Mouse (Mus musculus): Measurements from ENCODE around the gene Fam216a. TPM values are rescaled to one million over a fixed set of nuclear protein-coding genes. Genes with fewer than 3 reads are reported as not detected.

Gene Fam216a
- polyA plus RNA-seq, 1 experiment from 2014 or later, result 99.6 TPM

- no peak overlapping the region for H3K4me2 ChIP-seq (ENCODE audit: low read depth, severe bottlenecking)
- H3K4me3 ChIP-seq (ENCODE audit: low read depth, low read length), result no peak overlapping the region
- H3K36me3 ChIP-seq (ENCODE audit: control insufficient read depth, insufficient read depth, low read length), result peaks cover 25% of the 10 kb centered on the region
- ATAC-seq (ENCODE audit: insufficient number of reproducible peaks, low FRiP score, low TSS enrichment, low read depth) (no peak), DNase-seq (ENCODE audit: low spot score) (no peak)
- H3K9ac ChIP-seq (ENCODE audit: low read length), result no peak overlapping the region
- H3K27ac ChIP-seq (replicated peaks; ENCODE audit: low read depth, low read length), result no peak overlapping the region
- H3K9me3 ChIP-seq (ENCODE audit: control insufficient read depth, low read length), result no peaks in the 10 kb centered on the region
- no peaks in the 10 kb centered on the region for H3K4me1 ChIP-seq (ENCODE audit: control insufficient read depth, insufficient read depth, low read length)
- H3K27me3 ChIP-seq (ENCODE audit: control insufficient read depth, insufficient read depth, low read length), result no peaks in the 10 kb centered on the region
- WGBS, result 96% methylated on average over 4 of the region's 4 CpGs
Measured at GRCm38 (mm10) chr5:122377101-122377833, 5.1 kb upstream of the Fam216a start.

DNA sequence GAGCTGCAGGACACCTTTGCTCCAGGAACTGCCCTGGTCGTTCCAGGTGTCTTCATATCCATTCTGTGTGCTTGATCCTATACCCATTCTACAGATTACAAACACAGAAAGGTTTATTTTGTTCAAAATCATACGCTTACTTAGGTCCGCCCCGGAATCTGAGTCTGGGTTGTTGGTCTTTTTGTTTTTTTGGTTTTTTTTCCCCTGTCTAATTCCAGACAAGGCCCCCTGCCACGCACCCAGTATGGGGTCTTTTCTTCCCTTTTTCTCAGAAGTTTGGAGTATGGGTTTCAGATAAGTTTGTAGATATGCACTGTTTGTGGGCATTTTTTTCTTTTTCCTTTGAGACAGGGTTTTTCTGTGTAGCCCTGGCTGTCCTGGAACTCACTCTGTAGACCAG is 714 bp upstream of the Fam216a start:
- peak overlapping the region; percentile 58 for H3K9ac ChIP-seq (ENCODE audit: low read length)
- ATAC-seq (ENCODE audit: insufficient number of reproducible peaks, low FRiP score, low TSS enrichment, low read depth), result no peak

DNA sequence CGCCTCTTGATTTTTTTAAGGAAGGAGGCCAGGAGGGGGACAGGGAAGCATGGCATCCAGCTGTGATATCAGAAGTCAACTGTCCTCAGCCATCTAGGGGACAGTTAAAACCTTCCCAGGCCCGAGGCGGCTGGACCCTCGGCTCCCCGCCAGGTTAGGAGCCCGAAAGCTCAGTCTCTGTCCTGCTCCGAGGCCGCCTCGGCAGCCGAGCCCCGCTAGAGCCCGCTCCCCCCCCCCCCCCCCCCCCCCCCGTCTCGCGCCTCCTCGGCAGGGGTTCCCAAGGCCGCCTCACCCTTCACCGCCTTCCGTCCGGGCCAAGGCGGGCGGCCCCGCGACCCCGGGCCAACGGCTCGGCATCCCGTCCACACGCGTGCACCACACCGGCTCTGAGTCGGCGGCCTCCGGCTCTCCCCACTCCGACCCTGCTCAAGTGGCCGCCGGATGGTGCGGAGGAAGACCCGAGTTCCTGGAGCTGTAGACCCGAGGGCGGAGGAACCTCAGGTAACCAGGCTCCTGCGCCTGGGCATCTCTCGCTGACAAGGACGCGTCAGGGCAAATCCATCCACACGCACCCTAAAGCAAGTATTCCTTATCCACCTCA is 473 bp downstream of the Fam216a start, which contains the start of gene Gpn3:
Gpn3 (plus strand) TSS at position 286 of the 601 bp plus-strand sequence.
- no peak for DNase-seq (ENCODE audit: low spot score)

More for the DNA sequence above, 714 bp upstream of the Fam216a start:
- Histone ChIP-seq H3K4me3 (ENCODE audit: low read depth, low read length) (peak overlapping the region; percentile 64), H3K27me3 (ENCODE audit: control insufficient read depth, insufficient read depth, low read length) (no peaks in the 10 kb centered on the region), H3K27ac (replicated peaks; ENCODE audit: low read depth, low read length) (no peak overlapping the region), H3K4me2 (ENCODE audit: low read depth, severe bottlenecking) (peak overlapping the region; percentile 30), H3K9me3 (ENCODE audit: control insufficient read depth, low read length) (no peaks in the 10 kb centered on the region), H3K36me3 (ENCODE audit: control insufficient read depth, insufficient read depth, low read length) (peaks cover 7% of the 10 kb centered on the region; the same call in 1 of the 2 replicates), H3K4me1 (ENCODE audit: control insufficient read depth, insufficient read depth, low read length) (no peaks in the 10 kb centered on the region)
- WGBS, result 8% methylated on average over 5 of the region's 5 CpGs
- no peak for DNase-seq (ENCODE audit: low spot score)

DNA sequence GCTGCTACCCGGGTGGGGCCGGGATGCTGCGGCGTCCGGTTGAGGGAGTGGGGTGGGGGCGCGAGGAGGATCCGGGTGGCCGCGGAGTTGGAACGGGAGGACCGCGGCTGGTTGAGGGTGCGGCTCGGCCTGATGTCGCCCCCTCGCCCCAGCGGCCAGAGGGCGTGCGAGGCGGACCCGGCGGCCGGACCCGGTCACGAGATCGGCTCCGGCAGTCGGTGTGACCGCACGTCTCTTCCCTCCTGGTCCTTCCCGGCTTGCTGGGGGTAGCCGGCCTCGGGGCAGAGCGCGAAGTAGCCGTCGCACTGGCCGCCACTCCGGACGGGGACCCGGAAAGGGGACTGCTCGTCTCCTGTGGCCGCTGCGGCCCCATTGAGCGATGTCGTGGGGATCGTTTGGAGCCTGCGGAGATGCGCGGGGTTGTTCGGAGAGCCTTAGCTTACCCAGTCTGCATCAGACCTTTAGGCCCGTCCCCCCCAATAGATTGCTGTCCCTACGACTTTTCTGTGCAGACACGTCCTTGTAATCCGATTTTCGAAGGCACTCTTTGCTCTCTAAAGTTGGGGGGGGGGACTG is 17.6 kb downstream of the Fam216a start:
- no peak overlapping the region for H3K27ac ChIP-seq (replicated peaks; ENCODE audit: low read depth, low read length)
- no peaks in the 10 kb centered on the region for H3K9me3 ChIP-seq (ENCODE audit: control insufficient read depth, low read length)
- H3K4me3 ChIP-seq (ENCODE audit: low read depth, low read length), result peak overlapping the region; percentile 65
- H3K4me2 ChIP-seq (ENCODE audit: low read depth, severe bottlenecking), result peak overlapping the region; percentile 82
- DNase-seq (ENCODE audit: low spot score) (no peak), ATAC-seq (ENCODE audit: insufficient number of reproducible peaks, low FRiP score, low TSS enrichment, low read depth) (peak; percentile 56)
- WGBS, result under 1% methylated on average over 54 of the region's 57 CpGs
- H3K9ac ChIP-seq (ENCODE audit: low read length), result peak overlapping the region; percentile 47
- H3K36me3 ChIP-seq (ENCODE audit: control insufficient read depth, insufficient read depth, low read length), result no peaks in the 10 kb centered on the region
- H3K4me1 ChIP-seq (ENCODE audit: control insufficient read depth, insufficient read depth, low read length), result no peaks in the 10 kb centered on the region
- no peaks in the 10 kb centered on the region for H3K27me3 ChIP-seq (ENCODE audit: control insufficient read depth, insufficient read depth, low read length)

More for the DNA sequence above, 473 bp downstream of the Fam216a start, which contains the start of gene Gpn3:
- Histone ChIP-seq H3K9me3 (ENCODE audit: control insufficient read depth, low read length) (no peaks in the 10 kb centered on the region), H3K36me3 (ENCODE audit: control insufficient read depth, insufficient read depth, low read length) (peaks cover 10% of the 10 kb centered on the region; the same call in 1 of the 2 replicates), H3K9ac (ENCODE audit: low read length) (peak within 1 kb of the TSS; percentile 69), H3K4me1 (ENCODE audit: control insufficient read depth, insufficient read depth, low read length) (no peaks in the 10 kb centered on the region), H3K4me2 (ENCODE audit: low read depth, severe bottlenecking) (peak within 1 kb of the TSS; percentile 65), H3K27me3 (ENCODE audit: control insufficient read depth, insufficient read depth, low read length) (no peaks in the 10 kb centered on the region), H3K27ac (replicated peaks; ENCODE audit: low read depth, low read length) (peak within 1 kb of the TSS; percentile 94), H3K4me3 (ENCODE audit: low read depth, low read length) (peak within 1 kb of the TSS; percentile 64)
- ATAC-seq (ENCODE audit: insufficient number of reproducible peaks, low FRiP score, low TSS enrichment, low read depth), result peak; percentile 65
- WGBS, result 1% methylated on average over 22 of the region's 46 CpGs

GRCm38 (mm10) chr5:122353807-122354491 is 18.2 kb downstream of the Fam216a start, which contains the start of the genes Rad9b and Vps29:
Gene Rad9b (minus strand): TSS chr5:122354233.
Gene Vps29 (plus strand): TSS chr5:122354369.
- Histone ChIP-seq H3K27me3 (ENCODE audit: control insufficient read depth, insufficient read depth, low read length) (no peaks in the 10 kb centered on the region), H3K4me2 (ENCODE audit: low read depth, severe bottlenecking) (peak within 1 kb of the TSS; percentile 82), H3K27ac (replicated peaks; ENCODE audit: low read depth, low read length) (no peak within 1 kb of the TSS), H3K4me1 (ENCODE audit: control insufficient read depth, insufficient read depth, low read length) (no peaks in the 10 kb centered on the region), H3K4me3 (ENCODE audit: low read depth, low read length) (peak within 1 kb of the TSS; percentile 65), H3K36me3 (ENCODE audit: control insufficient read depth, insufficient read depth, low read length) (no peaks in the 10 kb centered on the region), H3K9ac (ENCODE audit: low read length) (peak within 1 kb of the TSS; percentile 53), H3K9me3 (ENCODE audit: control insufficient read depth, low read length) (no peaks in the 10 kb centered on the region)
- ATAC-seq (ENCODE audit: insufficient number of reproducible peaks, low FRiP score, low TSS enrichment, low read depth) (peak; percentile 86), DNase-seq (ENCODE audit: low spot score) (peak; percentile 100)
- 1% methylated on average over 51 of the region's 51 CpGs for WGBS

- WGBS, result 78% methylated on average over 4 of the region's 4 CpGs
- no peak overlapping the region for H3K4me2 ChIP-seq (ENCODE audit: low read depth, severe bottlenecking)
- no peak overlapping the region for H3K4me3 ChIP-seq (ENCODE audit: low read depth, low read length)
- no peaks in the 10 kb centered on the region for H3K36me3 ChIP-seq (ENCODE audit: control insufficient read depth, insufficient read depth, low read length)
- no peaks in the 10 kb centered on the region for H3K27me3 ChIP-seq (ENCODE audit: control insufficient read depth, insufficient read depth, low read length)
- H3K4me1 ChIP-seq (ENCODE audit: control insufficient read depth, insufficient read depth, low read length), result no peaks in the 10 kb centered on the region
- H3K27ac ChIP-seq (replicated peaks; ENCODE audit: low read depth, low read length), result no peak overlapping the region
- H3K9ac ChIP-seq (ENCODE audit: low read length), result no peak overlapping the region
- no peak for DNase-seq (ENCODE audit: low spot score)
- H3K9me3 ChIP-seq (ENCODE audit: control insufficient read depth, low read length), result no peaks in the 10 kb centered on the region
- no peak for ATAC-seq (ENCODE audit: insufficient number of reproducible peaks, low FRiP score, low TSS enrichment, low read depth)
Measured at GRCm38 (mm10) chr5:122345777-122346176, 26.4 kb downstream of the Fam216a start.

DNA sequence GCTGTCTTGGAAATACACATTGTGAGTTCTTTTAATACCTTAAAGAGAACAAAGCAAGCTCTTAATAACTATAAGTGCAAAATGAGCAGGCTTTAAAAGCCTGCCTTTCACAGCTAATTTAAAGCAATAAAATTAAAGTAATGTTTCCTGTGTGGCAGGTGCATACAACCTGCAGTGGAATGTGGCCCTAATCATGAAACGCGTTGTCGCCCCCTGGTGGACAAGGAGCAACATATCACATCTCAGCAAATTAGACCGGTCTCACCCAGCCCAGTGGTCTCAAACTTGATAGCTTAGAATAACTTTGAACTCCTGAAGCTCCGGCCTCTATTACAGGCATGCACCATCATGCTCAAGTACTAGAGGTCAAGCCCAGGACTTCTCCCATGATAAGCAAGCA is 27.9 kb downstream of the Fam216a start:
- Histone ChIP-seq H3K4me1 (ENCODE audit: control insufficient read depth, insufficient read depth, low read length) (no peaks in the 10 kb centered on the region), H3K9ac (ENCODE audit: low read length) (no peak overlapping the region), H3K36me3 (ENCODE audit: control insufficient read depth, insufficient read depth, low read length) (no peaks in the 10 kb centered on the region), H3K27me3 (ENCODE audit: control insufficient read depth, insufficient read depth, low read length) (no peaks in the 10 kb centered on the region), H3K4me2 (ENCODE audit: low read depth, severe bottlenecking) (no peak overlapping the region), H3K4me3 (ENCODE audit: low read depth, low read length) (no peak overlapping the region), H3K9me3 (ENCODE audit: control insufficient read depth, low read length) (no peaks in the 10 kb centered on the region), H3K27ac (replicated peaks; ENCODE audit: low read depth, low read length) (no peak overlapping the region)
- WGBS, result 10% methylated on average over 5 of the region's 5 CpGs
- ATAC-seq (ENCODE audit: insufficient number of reproducible peaks, low FRiP score, low TSS enrichment, low read depth) (no peak), DNase-seq (ENCODE audit: low spot score) (peak; percentile 89)

DNA sequence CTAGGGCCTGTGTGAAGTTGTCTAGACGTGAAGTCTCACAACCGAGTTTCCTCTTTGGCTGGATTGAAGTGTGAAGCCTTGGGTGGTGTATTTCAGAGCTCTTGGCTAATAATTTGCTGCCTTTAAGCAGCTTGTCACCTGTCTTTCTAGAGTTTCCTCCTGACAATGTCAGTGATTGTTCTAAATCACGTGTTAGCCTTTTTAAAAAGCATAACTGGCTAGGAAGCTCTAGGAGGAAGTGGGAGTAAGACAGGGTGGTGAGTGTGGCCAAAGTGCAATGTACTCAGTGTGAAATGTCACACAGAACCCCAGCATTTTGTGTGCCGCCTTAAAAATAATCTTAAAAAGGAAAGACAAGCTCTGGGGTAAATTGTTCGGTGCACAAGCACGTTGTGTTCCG is 28.4 kb downstream of the Fam216a start:
- ATAC-seq (ENCODE audit: insufficient number of reproducible peaks, low FRiP score, low TSS enrichment, low read depth), result no peak
- 62% methylated on average over 7 of the region's 7 CpGs for WGBS

More for the DNA sequence above, 28.4 kb downstream of the Fam216a start:
- H3K9me3 ChIP-seq (ENCODE audit: control insufficient read depth, low read length), result no peaks in the 10 kb centered on the region
- H3K36me3 ChIP-seq (ENCODE audit: control insufficient read depth, insufficient read depth, low read length), result no peaks in the 10 kb centered on the region
- H3K27me3 ChIP-seq (ENCODE audit: control insufficient read depth, insufficient read depth, low read length), result no peaks in the 10 kb centered on the region
- no peaks in the 10 kb centered on the region for H3K4me1 ChIP-seq (ENCODE audit: control insufficient read depth, insufficient read depth, low read length)
- DNase-seq (ENCODE audit: low spot score), result no peak
- H3K4me2 ChIP-seq (ENCODE audit: low read depth, severe bottlenecking), result no peak overlapping the region
- no peak overlapping the region for H3K27ac ChIP-seq (replicated peaks; ENCODE audit: low read depth, low read length)
- H3K4me3 ChIP-seq (ENCODE audit: low read depth, low read length), result no peak overlapping the region
- no peak overlapping the region for H3K9ac ChIP-seq (ENCODE audit: low read length)
